In the genomic region with DNA sequence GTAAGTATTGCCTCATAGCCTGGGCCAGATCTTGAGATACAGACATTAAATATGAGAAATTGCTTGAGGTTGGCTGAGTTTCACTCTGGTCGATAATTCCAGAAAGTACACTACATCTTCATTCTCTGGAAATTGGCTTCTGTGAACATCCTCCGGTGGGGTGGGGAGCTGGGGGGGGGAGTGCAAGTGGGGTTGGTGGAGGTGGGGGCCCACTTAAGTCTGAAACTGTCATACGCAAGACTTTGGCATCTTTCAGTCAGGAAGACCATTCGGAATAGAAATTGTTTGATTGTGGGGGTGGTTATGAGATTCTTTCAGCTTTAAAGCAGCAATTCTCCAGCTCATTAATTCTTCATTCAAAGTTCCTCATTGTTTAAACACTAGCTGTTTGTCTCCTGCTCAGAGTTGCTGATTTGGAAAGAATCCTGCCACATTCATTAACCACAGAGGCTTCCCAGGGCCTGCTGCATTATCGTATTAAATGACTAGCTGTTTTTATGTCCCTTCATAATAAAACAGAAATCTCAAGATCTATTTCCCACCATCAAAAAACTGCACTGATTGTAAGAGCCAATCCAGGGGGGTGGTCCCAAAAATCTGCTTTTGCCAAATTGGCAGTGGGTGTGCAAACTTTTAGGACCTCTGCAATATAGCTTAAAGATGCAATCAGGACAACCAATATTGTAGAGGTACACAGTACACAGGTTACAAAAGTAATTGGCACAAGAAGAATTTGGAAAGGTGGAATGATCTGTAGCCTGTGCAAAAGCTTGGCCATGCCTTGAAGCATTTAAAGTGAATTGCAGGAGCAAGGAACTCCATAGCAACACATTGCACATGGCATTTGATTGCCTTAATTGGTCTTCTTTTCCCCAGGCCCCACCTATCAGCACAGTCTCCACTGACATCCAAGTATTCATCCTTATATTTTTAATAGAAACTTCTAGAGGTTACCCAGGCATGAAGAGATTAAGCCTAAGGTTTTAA, we compare ENCODE assay signal across 14 mouse cellular contexts.
DNase-seq lines count a peak whose midpoint lies in the region; ATAC-seq and TF ChIP-seq lines count a peak whose summit lies in the region.
"Had no signal": no experiment of that assay in that cellular context is flagged by ENCODE, and none has a peak within 500 bp of the region (broad histone marks: within the 10 kb centered on the region; RNA-seq: fewer than 3 reads in every experiment).

No protein-coding gene starts in this region.

- no peaks in the 10 kb centered on the region for H3K27me3 ChIP-seq in embryonic facial prominence, embryonic 14.5 days (replicated peaks; ENCODE audit: control insufficient read depth, insufficient read depth, low read length)
- H3K27me3 ChIP-seq in embryonic facial prominence, embryonic 10.5 days (replicated peaks; ENCODE audit: low read depth, poor library complexity, severe bottlenecking) = no peaks in the 10 kb centered on the region
- no peaks in the 10 kb centered on the region for H3K27me3 ChIP-seq in forebrain, embryonic 14.5 days (replicated peaks; ENCODE audit: control insufficient read depth, insufficient read depth, low read length)
- H3K27me3 ChIP-seq in midbrain, postnatal 0 days (ENCODE audit: insufficient read depth, low read length) = no peaks in the 10 kb centered on the region
- H3K27me3 ChIP-seq: heart, embryonic 13.5 days had no signal

- H3K4me3 ChIP-seq in embryonic facial prominence, embryonic 14.5 days (ENCODE audit: low read depth, low read length) = no peak overlapping the region
- no peak overlapping the region for H3K4me3 ChIP-seq in embryonic facial prominence, embryonic 10.5 days
- no peak overlapping the region for H3K4me3 ChIP-seq in forebrain, embryonic 14.5 days (ENCODE audit: low read depth, low read length)
- no peak overlapping the region for H3K4me3 ChIP-seq in midbrain, postnatal 0 days (ENCODE audit: low read depth, low read length)
- H3K4me3 ChIP-seq: heart, embryonic 13.5 days had no signal

- no peaks in the 10 kb centered on the region for H3K4me1 ChIP-seq in embryonic facial prominence, embryonic 14.5 days (ENCODE audit: control insufficient read depth, insufficient read depth, low read length)
- no peaks in the 10 kb centered on the region for H3K4me1 ChIP-seq in embryonic facial prominence, embryonic 10.5 days
- H3K4me1 ChIP-seq in forebrain, embryonic 14.5 days (ENCODE audit: control insufficient read depth, insufficient read depth, low read length) = peaks cover 8% of the 10 kb centered on the region; the same call in 1 of the 2 replicates
- no peaks in the 10 kb centered on the region for H3K4me1 ChIP-seq in midbrain, postnatal 0 days (ENCODE audit: insufficient read depth, low read length)

- DNase-seq in embryonic facial prominence, embryonic 14.5 days (ENCODE audit: low spot score) = peak; percentile 9
- no peak for DNase-seq in embryonic facial prominence, embryonic 10.5 days (ENCODE audit: low spot score)
- peak; percentile 30 to 37 for DNase-seq in left cerebral cortex, postnatal 14 days (ENCODE audit: low spot score in 2 of 2)
- no peak for DNase-seq in left cerebral cortex, postnatal 36 days (ENCODE audit: low spot score in 2 of 2)
- peak; percentile 78 for DNase-seq in forebrain, embryonic 14.5 days (ENCODE audit: low spot score)
- DNase-seq in midbrain, postnatal 0 days (ENCODE audit: low spot score) = peak; percentile 57
- DNase-seq in gastrocnemius, postnatal 14 days = no peak
- no peak for DNase-seq in ovary, postnatal 10 days (ENCODE audit: low spot score)
- DNase-seq: adrenal gland, postnatal 25 days; cerebellum, adult 11-12 months; gastrocnemius, postnatal 25 days; thymus, postnatal 25 days had no signal

- H3K9ac ChIP-seq in embryonic facial prominence, embryonic 14.5 days (ENCODE audit: low read depth, low read length) = no peak overlapping the region
- no peak overlapping the region for H3K9ac ChIP-seq in forebrain, embryonic 14.5 days (ENCODE audit: low read length)
- H3K9ac ChIP-seq in midbrain, postnatal 0 days (replicated peaks; ENCODE audit: low read length, poor library complexity, severe bottlenecking) = no peak overlapping the region
- H3K9ac ChIP-seq: heart, embryonic 13.5 days had no signal

- no peaks in the 10 kb centered on the region for H3K36me3 ChIP-seq in embryonic facial prominence, embryonic 14.5 days (ENCODE audit: control insufficient read depth, insufficient read depth, low read length)
- no peaks in the 10 kb centered on the region for H3K36me3 ChIP-seq in embryonic facial prominence, embryonic 10.5 days (replicated peaks)
- no peaks in the 10 kb centered on the region for H3K36me3 ChIP-seq in forebrain, embryonic 14.5 days (ENCODE audit: control insufficient read depth, insufficient read depth, low read length)
- H3K36me3 ChIP-seq in midbrain, postnatal 0 days (ENCODE audit: insufficient read depth, low read length) = no peaks in the 10 kb centered on the region
- H3K36me3 ChIP-seq: heart, embryonic 13.5 days had no signal

- no peak overlapping the region for H3K4me2 ChIP-seq in embryonic facial prominence, embryonic 14.5 days (ENCODE audit: low read depth, low read length)
- no peak overlapping the region for H3K4me2 ChIP-seq in forebrain, embryonic 14.5 days (ENCODE audit: low read length)
- H3K4me2 ChIP-seq in midbrain, postnatal 0 days (ENCODE audit: low read depth, low read length, poor library complexity, severe bottlenecking) = no peak overlapping the region
- H3K4me2 ChIP-seq: heart, embryonic 13.5 days had no signal

- TF ChIP-seq CTCF in midbrain, postnatal 0 days (IDR thresholded peaks at IDR 0.05) = no peak

- H3K9me3 ChIP-seq in embryonic facial prominence, embryonic 14.5 days (ENCODE audit: control insufficient read depth, low read length) = no peaks in the 10 kb centered on the region
- H3K9me3 ChIP-seq in embryonic facial prominence, embryonic 10.5 days = no peaks in the 10 kb centered on the region
- H3K9me3 ChIP-seq in forebrain, embryonic 14.5 days (replicated peaks; ENCODE audit: control insufficient read depth, low read length) = no peaks in the 10 kb centered on the region
- H3K9me3 ChIP-seq in midbrain, postnatal 0 days (ENCODE audit: low read length) = no peaks in the 10 kb centered on the region
- H3K9me3 ChIP-seq: heart, embryonic 13.5 days had no signal

- intact Hi-C loops in left cerebral cortex, postnatal 14 days (cut with DNase I) = no loop called here
- intact Hi-C loops in left cerebral cortex, postnatal 36 days (cut with DNase I) = no loop called here
- intact Hi-C loops in gastrocnemius, postnatal 14 days (cut with DNase I; ENCODE audit: low total_unique reads) = no loop called here

- no peak overlapping the region for H3K27ac ChIP-seq in embryonic facial prominence, embryonic 14.5 days (replicated peaks; ENCODE audit: low read depth, low read length)
- no peak overlapping the region for H3K27ac ChIP-seq in embryonic facial prominence, embryonic 10.5 days (replicated peaks)
- H3K27ac ChIP-seq in forebrain, embryonic 14.5 days (ENCODE audit: low read depth, low read length) = no peak overlapping the region
- no peak overlapping the region for H3K27ac ChIP-seq in midbrain, postnatal 0 days (ENCODE audit: low read depth, low read length)
- H3K27ac ChIP-seq: heart, embryonic 13.5 days had no signal

- 68% methylated on average over 5 of the region's 5 CpGs for WGBS in embryonic facial prominence, embryonic 14.5 days
- WGBS in embryonic facial prominence, embryonic 10.5 days = 73% methylated on average over 5 of the region's 5 CpGs
- WGBS in forebrain, embryonic 14.5 days = 6% methylated on average over 5 of the region's 5 CpGs
- WGBS in midbrain, postnatal 0 days = 42% methylated on average over 5 of the region's 5 CpGs

- ATAC-seq in embryonic facial prominence, embryonic 14.5 days (ENCODE audit: low read depth) = no peak
- peak; percentile 86 for ATAC-seq in forebrain, embryonic 14.5 days
- ATAC-seq in midbrain, postnatal 0 days (ENCODE audit: low FRiP score) = no peak
- ATAC-seq: inflammation-experienced regulatory T-cells, adult 6 months had no signal

Comparison
In these comparisons a context has a peak if more than half of its experiments do, and no peak if none do; other contexts are left out.
1. DNase-seq: peak in embryonic facial prominence, embryonic 14.5 days (single experiment), left cerebral cortex, postnatal 14 days (2 of 2), forebrain, embryonic 14.5 days (single experiment) and midbrain, postnatal 0 days (single experiment); none in embryonic facial prominence, embryonic 10.5 days (single experiment), left cerebral cortex, postnatal 36 days (0 of 2), gastrocnemius, postnatal 14 days (single experiment) and ovary, postnatal 10 days (single experiment).